Comparison of ENCODE assay signal across 13 mouse cellular contexts in the genomic region with DNA sequence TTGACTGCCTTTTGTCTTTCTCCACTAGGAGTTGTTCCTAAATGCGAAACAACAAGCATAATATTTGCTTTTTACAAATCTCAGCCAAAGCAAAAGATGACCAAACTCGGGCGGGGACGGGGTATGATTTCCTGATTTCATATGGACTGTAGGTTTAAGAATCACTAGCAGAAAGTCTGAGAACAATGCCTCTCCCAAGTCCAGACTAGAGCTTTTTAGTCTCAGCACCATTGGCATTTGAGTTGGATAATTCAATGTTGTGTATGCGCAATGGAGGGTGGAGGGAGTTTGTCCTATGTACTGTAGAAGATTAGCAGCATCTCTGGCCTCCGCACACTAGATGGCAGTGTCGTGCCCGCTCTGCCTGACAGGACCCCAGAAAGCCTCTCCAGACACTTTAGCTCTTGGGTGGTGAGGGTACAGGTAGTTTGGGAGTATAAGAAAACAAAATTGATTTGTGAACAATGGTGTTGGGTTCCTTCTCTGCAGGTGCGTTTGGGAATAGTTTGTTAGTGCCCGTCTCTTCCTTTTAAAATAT. TPM values are rescaled to one million over a fixed set of nuclear protein-coding genes. Genes with fewer than 3 reads are reported as not detected.
DNase-seq lines count a peak whose midpoint lies in the region; TF ChIP-seq lines count a peak whose summit lies in the region.
"Had no signal": no experiment of that assay in that cellular context is flagged by ENCODE, and none has a peak within 500 bp of the region (broad histone marks: within the 10 kb centered on the region; RNA-seq: fewer than 3 reads in every experiment).

No protein-coding gene starts in this region.

- H3K4me1 ChIP-seq in E14TG2a.4 (replicated peaks; ENCODE audit: low read depth, low read length), result peaks cover 4% of the 10 kb centered on the region
- H3K4me1 ChIP-seq: liver, embryonic 13.5 days had no signal

- no peaks in the 10 kb centered on the region for H3K9me3 ChIP-seq in E14TG2a.4 (ENCODE audit: low read length)
- H3K9me3 ChIP-seq: liver, embryonic 13.5 days had no signal

- peak; percentile 46 for TF ChIP-seq CTCF in layer of hippocampus, adult 2 months (conservative IDR thresholded peaks at IDR 0.05)
- TF ChIP-seq CTCF in E14TG2a.4 (conservative IDR thresholded peaks at IDR 0.05; ENCODE audit: low read length), result peak; percentile 49

- no peak overlapping the region for H3K4me3 ChIP-seq in layer of hippocampus, adult 2 months
- H3K4me3 ChIP-seq in E14TG2a.4 (replicated peaks; ENCODE audit: low read length), result no peak overlapping the region
- H3K4me3 ChIP-seq: liver, embryonic 13.5 days had no signal

- no peak overlapping the region for H3K27ac ChIP-seq in layer of hippocampus, adult 2 months
- H3K27ac ChIP-seq: liver, embryonic 13.5 days had no signal

- DNase-seq in embryo, embryonic 10 days (ENCODE audit: low spot score), result peak; percentile 34
- DNase-seq in embryo, embryonic 9.5 days (ENCODE audit: extremely low spot score), result no peak
- DNase-seq in layer of hippocampus, adult 2 months (ENCODE audit: low spot score in 2 of 2), result no peak
- DNase-seq in layer of hippocampus, adult 8-10 months (ENCODE audit: low spot score in 2 of 2), result no peak
- DNase-seq in mesoderm, embryonic 11.5 days (ENCODE audit: low read depth, low spot score), result peak; percentile 12
- no peak for DNase-seq in cerebellum, adult 9-11 months
- DNase-seq in left cerebral cortex, postnatal 4 days, result no peak
- DNase-seq: adrenal gland, adult 8-10 months; cerebellum, postnatal 14 days; gastrocnemius, postnatal 36 days; heart, postnatal 10 days; liver, embryonic 13.5 days had no signal

- intact Hi-C loops in left cerebral cortex, postnatal 4 days (cut with DNase I), result no loop called here

- 0 out of 2 replicates have a peak, but pooled peaks cover 4% of the 10 kb centered on the region for H3K27me3 ChIP-seq in E14TG2a.4 (ENCODE audit: insufficient read depth, low read length)
- H3K27me3 ChIP-seq: liver, embryonic 13.5 days had no signal

- H3K36me3 ChIP-seq in E14TG2a.4 (ENCODE audit: insufficient read depth, low read length), result no peaks in the 10 kb centered on the region
- H3K36me3 ChIP-seq: liver, embryonic 13.5 days had no signal

RNA-seq across cellular contexts. Expression of gene 1700113H08Rik, which starts 10.8 kb away (rescaled TPM):
- not detected for total RNA-seq in layer of hippocampus, adult 2 months (2021)
- total RNA-seq in layer of hippocampus, adult 8-10 months (2022), result not detected
- not detected for total RNA-seq in left cerebral cortex, postnatal 4 days (2021)
- total RNA-seq: adrenal gland, adult 8-10 months had no signal

RNA-seq across cellular contexts. Expression of gene Stab2, which starts 39.2 kb away (rescaled TPM):
- total RNA-seq in layer of hippocampus, adult 2 months (2021), result under 1 TPM; 0.54 to 0.61 TPM
- 1 to 10 TPM in 1 of 4 experiments, under 1 TPM in 3; 0.43 to 1.7 (median 0.68) TPM for total RNA-seq in layer of hippocampus, adult 8-10 months (2022)
- under 1 TPM; 0.62 to 0.91 TPM for total RNA-seq in left cerebral cortex, postnatal 4 days (2021)

Comparison
In these comparisons a context has a peak if more than half of its experiments do, and no peak if none do; other contexts are left out.
1. DNase-seq: peak in embryo, embryonic 10 days (single experiment) and mesoderm, embryonic 11.5 days (single experiment); none in embryo, embryonic 9.5 days (single experiment), layer of hippocampus, adult 2 months (0 of 2), layer of hippocampus, adult 8-10 months (0 of 2), cerebellum, adult 9-11 months (single experiment) and left cerebral cortex, postnatal 4 days (single experiment).